Mouse (Mus musculus) limb, embryonic 13.5 days (tissue): ENCODE results near the gene Gm17622. TPM values are rescaled to one million over a fixed set of nuclear protein-coding genes. Genes with fewer than 3 reads are reported as not detected.

Experiments
- ATAC-seq: fragments of 200-750 bp; cut with Nextera tagmentation; 2 replicates; pipeline ENCODE4 v1.8.0; 2017; ENCODE audit warnings: low read depth, moderate number of reproducible peaks, moderate TSS enrichment; ENCODE audit not compliant: low FRiP score
- H3K27ac ChIP-seq: fragments of 300-500 bp; sonication (generic); 2 replicates; pipeline ENCODE4 v1.5.1; 2015; ENCODE audit warnings: inconsistent platforms, mild to moderate bottlenecking, moderate library complexity
- H3K27me3 ChIP-seq: fragments of 300-500 bp; sonication (generic); 2 replicates; pipeline ENCODE4 v1.6.1; 2015; ENCODE audit warnings: mild to moderate bottlenecking, inconsistent platforms
- H3K36me3 ChIP-seq: fragments of 300-500 bp; sonication (generic); 2 replicates; pipeline ENCODE4 v1.6.1; 2015; ENCODE audit warnings: inconsistent platforms, mild to moderate bottlenecking, moderate library complexity
- H3K4me1 ChIP-seq: fragments of 300-500 bp; sonication (generic); 2 replicates; pipeline ENCODE4 v1.6.1; 2015; ENCODE audit warnings: inconsistent platforms
- H3K4me2 ChIP-seq: fragments of 300-500 bp; sonication (generic); replicated peaks from 2 replicates; pipeline ENCODE4 v1.6.1; 2015; ENCODE audit warnings: inconsistent platforms, mild to moderate bottlenecking, moderate library complexity
- H3K4me3 ChIP-seq: fragments of 300-500 bp; sonication (generic); 2 replicates; pipeline ENCODE4 v1.5.1; 2015; ENCODE audit warnings: moderate library complexity, mild to moderate bottlenecking, inconsistent platforms
- H3K9ac ChIP-seq: fragments of 300-500 bp; sonication (generic); 2 replicates; pipeline ENCODE4 v1.6.1; 2015; ENCODE audit warnings: mild to moderate bottlenecking, inconsistent platforms
- H3K9me3 ChIP-seq: fragments of 300-500 bp; sonication (generic); 2 replicates; pipeline ENCODE4 v1.6.1; 2016; ENCODE audit warnings: inconsistent platforms
- WGBS: fragments of 180-500 bp; shearing (Covaris S2); methylation state at CpG from one replicate; pipeline ENCODE4 v1.1.7; 2015; 5-methylcytosine and 5-hydroxymethylcytosine counted together
- polyA plus RNA-seq: library from polyadenylated mRNA; unstranded; fragments of >200 nt; fragmentation: Nextera tagmentation; extraction: Ambion mirVana; gene quantifications from 2 replicates; pipeline ENCODE4 v1.2.1, GENCODE M21; 2015

Gm17622 gene
- polyA plus RNA-seq, result not detected in 2 replicates

GRCm38 (mm10) chr13:96490433-96490832 is at the start of gene Gm17622:
Gene Gm17622 (plus strand): TSS chr13:96490733.
- Histone ChIP-seq H3K27ac (no peak within 1 kb of the TSS), H3K27me3 (no peaks in the 10 kb centered on the region), H3K4me2 (no peak within 1 kb of the TSS), H3K36me3 (peaks cover 31% of the 10 kb centered on the region), H3K4me1 (no peaks in the 10 kb centered on the region), H3K9me3 (no peaks in the 10 kb centered on the region; the same call in 1 of the 2 replicates), H3K4me3 (no peak within 1 kb of the TSS), H3K9ac (no peak within 1 kb of the TSS)
- WGBS, result 93% methylated on average over 3 of the region's 3 CpGs
- ATAC-seq, result no peak

- WGBS, result 83% methylated on average over 11 of the region's 11 CpGs
- no peak overlapping the region for H3K4me2 ChIP-seq
- no peaks in the 10 kb centered on the region for H3K4me1 ChIP-seq
- H3K9ac ChIP-seq, result no peak overlapping the region
- no peak overlapping the region for H3K4me3 ChIP-seq
- no peak overlapping the region for H3K27ac ChIP-seq
- no peaks in the 10 kb centered on the region for H3K36me3 ChIP-seq
- no peaks in the 10 kb centered on the region for H3K27me3 ChIP-seq
- no peak for ATAC-seq
- H3K9me3 ChIP-seq, result no peaks in the 10 kb centered on the region
These were observed 40.2 kb upstream of the Gm17622 start for GRCm38 (mm10) chr13:96450205-96450856.

DNA sequence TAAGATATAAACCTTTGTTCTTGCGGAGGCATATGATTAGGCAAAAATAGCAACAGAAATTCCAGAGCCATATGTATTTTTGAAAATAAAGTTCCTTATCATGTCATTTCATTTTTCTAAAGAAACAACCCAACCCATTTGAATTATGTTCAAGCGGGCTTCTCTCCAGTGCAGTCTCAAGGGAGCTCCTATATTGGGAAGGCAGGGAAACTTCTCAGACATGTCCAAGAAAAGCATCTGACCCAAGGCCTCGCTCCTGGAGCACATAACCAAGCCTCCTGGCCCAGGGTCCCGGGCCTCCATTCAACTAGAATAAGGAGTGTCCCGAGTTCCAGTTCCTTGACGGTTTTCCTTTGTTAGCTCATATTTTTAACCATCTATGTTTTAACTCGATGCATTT is 39.7 kb upstream of the Gm17622 start:
- Histone ChIP-seq H3K9me3 (no peaks in the 10 kb centered on the region), H3K36me3 (no peaks in the 10 kb centered on the region), H3K4me2 (no peak overlapping the region), H3K4me1 (no peaks in the 10 kb centered on the region), H3K27ac (no peak overlapping the region), H3K27me3 (no peaks in the 10 kb centered on the region), H3K4me3 (no peak overlapping the region), H3K9ac (no peak overlapping the region)
- no peak for ATAC-seq
- 88% methylated on average over 7 of the region's 7 CpGs for WGBS

GRCm38 (mm10) chr13:96451386-96452140 is 39.0 kb upstream of the Gm17622 start:
- Histone ChIP-seq H3K27ac (no peak overlapping the region), H3K4me1 (no peaks in the 10 kb centered on the region), H3K9me3 (no peaks in the 10 kb centered on the region), H3K9ac (no peak overlapping the region), H3K4me3 (no peak overlapping the region), H3K4me2 (no peak overlapping the region), H3K27me3 (no peaks in the 10 kb centered on the region), H3K36me3 (no peaks in the 10 kb centered on the region)
- no peak for ATAC-seq
- 85% methylated on average over 11 of the region's 11 CpGs for WGBS

DNA sequence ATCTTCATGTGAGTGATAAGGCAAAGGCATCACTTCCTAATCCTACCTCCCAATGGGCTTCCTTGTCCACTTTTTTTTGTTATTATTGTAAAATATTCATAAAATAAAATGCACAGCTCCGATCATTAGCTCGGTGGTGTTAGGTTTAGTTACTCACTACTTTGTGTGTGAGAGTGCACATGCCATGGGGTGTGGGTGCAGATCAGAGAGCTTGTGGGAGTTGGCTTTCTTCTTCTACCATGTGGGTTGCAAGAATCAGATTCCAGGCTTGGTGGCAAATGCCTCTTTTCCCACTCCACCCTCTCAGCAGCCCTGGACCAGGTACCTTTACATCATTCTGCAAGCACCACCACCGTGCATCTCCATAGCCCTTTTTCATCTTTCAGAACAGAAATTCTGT is 37.9 kb upstream of the Gm17622 start:
- Histone ChIP-seq H3K36me3 (no peaks in the 10 kb centered on the region), H3K9ac (no peak overlapping the region), H3K4me3 (no peak overlapping the region), H3K27ac (no peak overlapping the region), H3K4me2 (no peak overlapping the region), H3K27me3 (no peaks in the 10 kb centered on the region), H3K9me3 (no peaks in the 10 kb centered on the region), H3K4me1 (no peaks in the 10 kb centered on the region)
- no peak for ATAC-seq
- WGBS, result 88% methylated on average over 3 of the region's 3 CpGs

- Histone ChIP-seq H3K27ac (no peak overlapping the region), H3K9me3 (no peaks in the 10 kb centered on the region), H3K4me3 (no peak overlapping the region), H3K4me2 (no peak overlapping the region), H3K27me3 (no peaks in the 10 kb centered on the region), H3K4me1 (no peaks in the 10 kb centered on the region), H3K9ac (no peak overlapping the region), H3K36me3 (no peaks in the 10 kb centered on the region)
- 76% methylated on average over 3 of the region's 3 CpGs for WGBS
- ATAC-seq, result no peak
These were observed 36.2 kb upstream of the Gm17622 start for GRCm38 (mm10) chr13:96454288-96454687.

DNA sequence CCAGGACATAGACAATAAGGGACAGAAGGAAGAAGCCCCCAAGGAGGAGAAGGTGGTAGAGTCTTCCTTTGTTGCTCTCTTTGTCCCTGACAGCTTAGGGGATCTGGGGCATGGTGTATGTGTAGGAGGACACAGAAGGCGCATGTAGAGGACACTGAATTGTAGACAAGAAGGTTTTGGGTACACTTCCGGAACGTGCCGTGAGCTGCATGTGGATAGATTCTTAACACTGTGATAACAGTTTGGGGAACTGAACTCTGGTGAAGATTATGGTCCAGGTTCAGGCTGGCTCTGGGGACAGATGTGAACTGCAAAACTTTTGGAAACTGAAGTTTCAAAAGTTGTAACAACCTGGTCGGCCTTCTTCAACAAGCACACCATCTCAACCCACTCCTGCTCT is 33.0 kb upstream of the Gm17622 start:
- H3K9ac ChIP-seq, result no peak overlapping the region
- H3K27ac ChIP-seq, result no peak overlapping the region
- WGBS, result 87% methylated on average over 5 of the region's 5 CpGs
- no peak for ATAC-seq
- no peaks in the 10 kb centered on the region for H3K9me3 ChIP-seq
- no peaks in the 10 kb centered on the region for H3K4me1 ChIP-seq
- no peaks in the 10 kb centered on the region for H3K36me3 ChIP-seq
- no peak overlapping the region for H3K4me3 ChIP-seq
- H3K27me3 ChIP-seq, result no peaks in the 10 kb centered on the region
- H3K4me2 ChIP-seq, result no peak overlapping the region

- WGBS, result 70% methylated on average over 5 of the region's 5 CpGs
- Histone ChIP-seq H3K9me3 (no peaks in the 10 kb centered on the region), H3K4me1 (no peaks in the 10 kb centered on the region), H3K36me3 (no peaks in the 10 kb centered on the region), H3K4me3 (no peak overlapping the region), H3K27me3 (no peaks in the 10 kb centered on the region), H3K4me2 (no peak overlapping the region), H3K27ac (no peak overlapping the region), H3K9ac (no peak overlapping the region)
- ATAC-seq, result 0 out of 2 replicates have a peak, but pooled peaks have one; percentile 51
These were observed 32.5 kb upstream of the Gm17622 start for GRCm38 (mm10) chr13:96458018-96458417.

- no peak for ATAC-seq
- Histone ChIP-seq H3K4me3 (no peak overlapping the region), H3K9me3 (no peaks in the 10 kb centered on the region), H3K27me3 (no peaks in the 10 kb centered on the region), H3K36me3 (no peaks in the 10 kb centered on the region), H3K4me2 (no peak overlapping the region), H3K27ac (no peak overlapping the region), H3K4me1 (no peaks in the 10 kb centered on the region), H3K9ac (no peak overlapping the region)
- WGBS, result 80% methylated on average over 4 of the region's 4 CpGs
These were observed 31.9 kb upstream of the Gm17622 start for GRCm38 (mm10) chr13:96458606-96459005.

DNA sequence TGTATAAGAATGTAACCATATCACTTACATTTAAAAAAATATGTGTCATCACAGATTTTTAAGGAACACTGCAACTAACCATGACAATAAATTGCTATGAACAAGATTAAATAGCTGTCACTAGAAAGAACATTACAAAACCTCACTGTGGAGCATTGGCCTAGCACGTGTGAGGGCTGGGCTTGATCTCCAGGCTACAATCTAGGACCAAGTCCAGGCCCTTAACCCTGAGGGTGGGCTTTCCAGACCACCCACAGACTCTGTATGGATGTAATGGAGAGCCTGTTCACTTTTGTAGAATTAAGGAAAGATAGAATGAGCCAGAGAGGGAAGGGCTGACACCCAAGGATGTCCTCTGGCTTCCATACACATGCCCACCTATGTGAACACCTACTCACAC is 27.9 kb upstream of the Gm17622 start:
- ATAC-seq, result no peak
- Histone ChIP-seq H3K4me2 (no peak overlapping the region), H3K4me1 (no peaks in the 10 kb centered on the region), H3K36me3 (no peaks in the 10 kb centered on the region), H3K27me3 (no peaks in the 10 kb centered on the region), H3K27ac (no peak overlapping the region), H3K4me3 (no peak overlapping the region), H3K9me3 (no peaks in the 10 kb centered on the region), H3K9ac (no peak overlapping the region)
- 55% methylated on average over 1 of the region's 1 CpGs for WGBS

DNA sequence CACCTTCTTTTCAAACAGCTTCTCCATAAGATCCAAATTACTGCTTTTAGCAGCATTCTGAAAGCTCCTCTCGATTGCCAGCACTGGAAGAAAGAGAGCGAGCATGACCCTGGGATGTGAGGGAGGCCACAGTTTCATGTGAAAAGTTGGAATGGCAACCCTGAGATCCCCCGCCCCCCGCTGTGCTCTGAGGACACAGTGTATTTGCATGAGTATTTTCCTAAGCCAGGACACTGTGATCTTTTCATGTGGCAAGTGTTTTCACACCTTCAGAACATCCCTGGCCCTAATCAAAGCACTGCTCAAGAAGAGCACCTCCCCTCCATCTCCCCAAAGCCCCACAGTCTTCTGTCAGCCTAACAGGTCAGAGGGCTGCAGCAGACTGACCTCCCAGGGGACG is 25.2 kb upstream of the Gm17622 start:
- no peaks in the 10 kb centered on the region for H3K9me3 ChIP-seq
- 35% methylated on average over 5 of the region's 5 CpGs for WGBS
- H3K36me3 ChIP-seq, result no peaks in the 10 kb centered on the region
- no peak overlapping the region for H3K4me3 ChIP-seq
- no peak overlapping the region for H3K4me2 ChIP-seq
- H3K27me3 ChIP-seq, result no peaks in the 10 kb centered on the region
- no peak for ATAC-seq
- no peak overlapping the region for H3K27ac ChIP-seq
- no peaks in the 10 kb centered on the region for H3K4me1 ChIP-seq
- H3K9ac ChIP-seq, result no peak overlapping the region

- H3K27ac ChIP-seq, result no peak overlapping the region
- H3K9me3 ChIP-seq, result no peaks in the 10 kb centered on the region
- no peak overlapping the region for H3K4me3 ChIP-seq
- H3K4me1 ChIP-seq, result no peaks in the 10 kb centered on the region
- WGBS, result 86% methylated on average over 5 of the region's 5 CpGs
- no peak overlapping the region for H3K4me2 ChIP-seq
- no peaks in the 10 kb centered on the region for H3K36me3 ChIP-seq
- no peak for ATAC-seq
- no peak overlapping the region for H3K9ac ChIP-seq
- no peaks in the 10 kb centered on the region for H3K27me3 ChIP-seq
These were observed 21.9 kb upstream of the Gm17622 start for GRCm38 (mm10) chr13:96468678-96469077.
